Mouse (Mus musculus): ENCODE data around the gene Ergic2.

DNA sequence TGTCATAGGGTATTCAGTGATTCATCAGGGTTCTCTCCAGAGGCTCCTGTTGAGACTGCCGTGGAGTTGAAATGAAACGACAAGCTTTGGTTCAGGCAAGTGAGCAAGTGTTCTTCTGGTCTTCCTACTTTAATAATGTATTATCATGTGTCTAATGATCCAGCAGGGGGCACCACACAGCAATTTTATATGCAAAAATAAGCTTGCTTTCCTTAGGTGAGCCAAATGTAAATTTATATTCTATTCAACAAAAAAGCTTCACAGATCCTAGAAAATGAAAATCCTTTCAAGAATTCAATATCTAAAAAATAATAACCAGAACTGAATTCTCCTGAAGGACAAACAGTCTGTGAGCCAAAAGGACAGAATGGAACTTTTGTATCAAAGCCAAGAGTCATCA lies 36.5 kb upstream of the Ergic2 start:
- TF ChIP-seq CTCF (IDR thresholded peaks at IDR 0.05; ENCODE audit: insufficient read depth, low read length) (no peak), POLR2A (IDR thresholded peaks at IDR 0.05; ENCODE audit: borderline replicate concordance, extremely low read depth, low read depth, low read length) (no peak)
